Mouse (Mus musculus) G1E (cell line): ENCODE data around the gene Slc38a1.

Source experiments
- CTCF ChIP-seq: IDR thresholded peaks from 2 replicates; pipeline ENCODE4 v1.5.1; 2012; ENCODE audit warnings: low read depth, low read length, inconsistent platforms, mixed read lengths
- GATA1 ChIP-seq: IDR thresholded peaks from 2 replicates; pipeline ENCODE4 v1.6.1; 2012; ENCODE audit warnings: borderline replicate concordance, low read length, inconsistent platforms, mixed read lengths
- GATA2 ChIP-seq: IDR thresholded peaks from 2 replicates; pipeline ENCODE4 v1.6.1; 2012; ENCODE audit warnings: low read depth, low read length, inconsistent platforms, borderline replicate concordance
- POLR2AphosphoS5 ChIP-seq: IDR thresholded peaks from 2 replicates; pipeline ENCODE4 v1.6.1; 2012; ENCODE audit warnings: low read depth, low read length, inconsistent platforms; ENCODE audit not compliant: insufficient replicate concordance
- TAL1 ChIP-seq: conservative IDR thresholded peaks from 2 replicates; pipeline ENCODE4 v1.6.1; 2012; ENCODE audit warnings: low read depth, low read length, inconsistent platforms, mixed read lengths

DNA sequence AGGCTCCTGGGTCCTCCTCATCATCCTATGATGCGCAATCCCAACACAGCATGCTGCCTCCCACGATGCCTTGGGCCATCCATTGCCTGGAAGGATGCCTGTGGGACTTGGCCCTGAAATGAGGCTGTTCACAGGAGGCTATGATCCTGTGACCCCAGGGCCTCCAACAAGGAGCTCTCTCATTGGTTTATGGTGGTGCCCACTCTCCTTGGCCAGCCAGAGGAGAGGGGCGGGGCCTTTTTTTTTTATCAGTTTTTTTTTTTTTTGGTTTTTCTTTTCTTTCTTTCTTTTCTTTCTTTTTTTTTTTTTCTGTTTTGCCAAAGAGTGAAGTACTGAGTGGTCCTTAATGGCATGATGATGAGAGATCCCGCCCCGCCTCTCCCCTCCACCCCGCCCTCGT is 106.3 kb downstream of the Slc38a1 start:
- TF ChIP-seq POLR2AphosphoS5 (no peak), CTCF (no peak), TAL1 (no peak), GATA1 (no peak), GATA2 (no peak)
